Mouse (Mus musculus): ENCODE data around the gene Crybb2.

DNA sequence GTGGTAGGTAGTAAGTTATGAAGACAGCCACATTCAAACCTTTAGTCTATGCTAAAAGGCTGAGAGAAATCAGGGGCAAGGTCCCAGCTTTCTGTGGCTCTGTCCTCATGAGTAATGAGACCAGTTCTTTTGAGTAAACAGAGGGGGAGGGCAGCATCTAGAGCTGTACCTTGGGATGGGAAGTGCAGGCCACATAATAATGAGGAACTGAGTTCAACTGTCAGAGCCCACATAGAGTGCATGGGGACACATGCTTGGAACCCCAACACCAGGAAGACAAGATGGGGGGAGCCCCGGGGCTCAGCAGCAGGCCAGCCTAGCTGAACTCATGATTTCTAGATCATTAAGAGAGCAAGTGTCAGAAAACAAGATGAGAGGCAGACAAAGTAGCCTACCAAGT lies 52.9 kb downstream of the Crybb2 start:
- no peak for TF ChIP-seq EP300 (IDR thresholded peaks at IDR 0.05; ENCODE audit: insufficient read depth, low read depth, low read length)
- no peak for TF ChIP-seq CTCF (IDR thresholded peaks at IDR 0.05)

All from heart, adult 2 months (tissue).